Mouse (Mus musculus) heart, postnatal 14 days (tissue): Measurements from ENCODE around the gene 1700010B08Rik. TPM values are rescaled to one million over a fixed set of nuclear protein-coding genes. Genes with fewer than 3 reads are reported as not detected.

ENCODE experiments used
- DNase-seq, 2 experiments: peaks; one replicate each; pipeline ENCODE4 v3.0.0; 2021 to 2022
- intact Hi-C: fragments of 180-260 bp; cut with DNase I; formaldehyde crosslinking; loops from one replicate; pipeline ENCODE4 v1.15.1; 2025
- microRNA-seq, 2 experiments: library from miRNA; unstranded; fragments of <30 nt; microRNA quantifications; one replicate each; pipeline ENCODE4 v1.2.0; 2021 to 2022
- total RNA-seq, 2 experiments: library from RNA; stranded (reverse); gene quantifications; 2 replicates each; pipeline ENCODE4 v1.2.3; 2021

1700010B08Rik gene
- total RNA-seq, 2 experiments from 2014 or later: not detected

DNA sequence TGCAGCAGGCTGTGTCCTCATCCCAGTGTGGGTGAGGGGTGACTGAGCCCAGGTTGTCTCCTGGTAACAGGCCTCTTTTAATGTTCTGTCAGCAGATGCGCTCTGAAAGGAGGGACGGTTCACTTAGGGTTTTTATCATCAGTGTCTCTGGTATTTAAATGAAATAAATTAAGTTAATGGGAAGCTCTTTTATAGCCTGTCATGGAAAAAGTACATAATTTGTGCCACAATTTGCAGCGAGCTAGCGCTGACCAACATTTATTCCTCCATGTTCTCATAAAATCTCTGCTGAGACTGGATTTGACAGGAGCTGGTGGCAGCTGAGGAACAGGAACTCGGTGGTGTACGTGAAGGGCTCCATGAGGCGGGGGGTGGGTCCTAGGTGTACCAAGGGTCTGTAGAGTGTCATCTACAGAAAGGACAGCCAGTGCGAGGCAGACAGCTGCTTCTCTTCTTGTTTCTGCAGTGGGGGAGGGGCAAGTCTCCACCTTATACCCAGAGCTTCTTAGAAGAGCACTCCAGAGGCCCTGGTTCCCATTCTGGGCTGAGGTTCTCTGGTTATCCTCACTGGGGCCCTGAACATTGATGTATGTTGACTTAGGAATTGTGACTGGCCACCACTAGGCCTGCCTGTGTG, 48.9 kb downstream of the 1700010B08Rik start:
- intact Hi-C loops: no loop called here
- no peak for DNase-seq

DNA sequence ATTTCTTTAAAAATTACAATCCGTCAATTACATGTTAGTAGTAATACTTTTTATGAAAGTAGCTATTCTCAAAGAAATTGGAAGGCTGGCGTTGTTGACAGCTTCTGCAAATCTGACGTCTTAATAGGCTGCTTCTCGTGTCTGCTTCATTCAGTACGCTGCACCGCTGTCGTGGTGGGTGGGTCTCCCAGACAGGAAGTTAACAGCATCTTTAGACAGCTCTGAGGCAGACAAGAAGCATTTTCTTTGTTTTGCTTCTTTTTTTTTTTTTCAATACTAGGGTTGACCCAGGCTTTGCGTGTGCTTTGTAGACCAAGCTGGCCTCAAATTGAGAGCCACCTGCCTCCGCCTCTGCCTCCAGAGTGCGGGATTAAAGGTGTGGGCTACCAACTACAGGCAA, 50.0 kb downstream of the 1700010B08Rik start:
- intact Hi-C loops: no loop called here
- no peak for DNase-seq

DNA sequence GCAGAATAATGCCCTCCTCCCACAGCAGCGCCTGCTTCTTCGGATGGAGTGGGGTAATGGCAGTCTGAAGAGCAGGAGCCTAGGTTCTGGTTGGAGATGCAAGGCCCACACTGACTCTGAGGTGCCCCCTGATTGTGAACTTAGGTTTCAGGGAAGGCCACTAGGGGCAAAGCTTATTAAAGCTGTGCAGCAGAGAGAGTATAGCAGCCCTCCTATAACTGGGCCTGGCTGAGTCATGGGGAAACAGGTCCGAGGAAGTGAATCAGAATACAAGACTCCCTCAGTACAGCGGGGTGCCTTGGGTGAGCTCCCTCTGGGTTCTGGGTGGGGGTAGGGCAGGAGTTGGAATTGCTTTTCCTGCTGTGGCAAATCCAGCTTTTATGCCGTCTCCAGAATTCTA, 51.4 kb downstream of the 1700010B08Rik start:
- intact Hi-C loops: no loop called here
- DNase-seq: no peak

Small RNA genes lying within 50 kb of the gene (microRNA-seq; reads per million reads assigned to microRNA genes)
- gene Mir6340: 0 reads per million in 2 experiments

Other genes with a start within 250 kb of the 1700010B08Rik start
- not detected for gene 1700021F07Rik, start 196.8 kb upstream of the 1700010B08Rik start, total RNA-seq
- gene Ankrd60, start 141.1 kb upstream of the 1700010B08Rik start, total RNA-seq: not detected
- 10 to 100 TPM; 30.1 to 30.2 TPM for gene Rab22a, start 59.7 kb upstream of the 1700010B08Rik start, total RNA-seq
- gene Vapb, start 18.1 kb downstream of the 1700010B08Rik start, total RNA-seq: 100 to 1,000 TPM in 1 of 2 experiments, 10 to 100 TPM in 1; 94.2 to 109 TPM